Mouse (Mus musculus) heart, postnatal 0 days (tissue): Measurements from ENCODE around the gene Hlx.

Experiments used
- CTCF ChIP-seq: IDR thresholded peaks from 2 replicates; pipeline ENCODE4 v1.5.1; 2016; ENCODE audit warnings: antibody characterized with exemption, control low read depth, low read depth
- EP300 ChIP-seq: IDR thresholded peaks from 2 replicates; pipeline ENCODE4 v1.6.1; 2016; ENCODE audit warnings: antibody characterized with exemption, low read depth

DNA sequence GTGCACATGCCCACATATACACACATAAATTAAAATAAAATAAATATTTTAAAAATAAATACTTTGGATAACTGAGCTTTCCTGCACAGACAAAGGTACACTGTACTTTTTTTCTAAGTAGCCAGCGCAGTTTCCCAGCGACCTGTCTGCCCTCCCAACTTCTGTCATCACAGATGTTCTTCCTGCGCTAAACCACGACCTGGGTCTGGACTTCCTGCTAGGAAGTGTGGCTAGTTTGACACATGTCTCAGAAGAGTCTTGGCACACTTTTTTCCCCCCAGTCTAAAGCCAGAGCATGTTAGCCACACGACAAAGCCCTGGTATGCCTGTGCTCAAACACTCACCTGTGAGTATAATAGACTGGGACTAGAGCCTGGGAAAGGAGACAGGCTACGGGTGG lies 48.9 kb downstream of the Hlx start:
- no peak for TF ChIP-seq EP300
- no peak for TF ChIP-seq CTCF
